Mouse (Mus musculus) forebrain, embryonic 11.5 days (tissue): ENCODE measurements around the gene Dnal4. TPM values are rescaled to one million over a fixed set of nuclear protein-coding genes. Genes with fewer than 3 reads are reported as not detected.

Source experiments
- ATAC-seq: fragments of 200-750 bp; cut with Nextera tagmentation; replicated peaks from 2 replicates; pipeline ENCODE4 v1.8.0; 2017; ENCODE audit warnings: moderate TSS enrichment; ENCODE audit not compliant: low FRiP score
- DNase-seq: peaks from one replicate; pipeline ENCODE4 v3.0.0-alpha.2; 2017; ENCODE audit warnings: low spot score
- H3K27ac ChIP-seq: fragments of 300-500 bp; sonication (generic); 2 replicates; pipeline ENCODE4 v1.5.1; 2014; ENCODE audit warnings: low read depth, low read length
- H3K27me3 ChIP-seq: fragments of 300-500 bp; sonication (generic); 2 replicates; pipeline ENCODE4 v1.6.1; 2014; ENCODE audit warnings: mild to moderate bottlenecking, low read length, mixed read lengths; ENCODE audit not compliant: control insufficient read depth, insufficient read depth
- H3K36me3 ChIP-seq: fragments of 300-500 bp; sonication (generic); 2 replicates; pipeline ENCODE4 v1.6.1; 2014; ENCODE audit warnings: mild to moderate bottlenecking, low read length, moderate library complexity, mixed read lengths; ENCODE audit not compliant: control insufficient read depth, insufficient read depth
- H3K4me1 ChIP-seq: fragments of 300-500 bp; sonication (generic); replicated peaks from 2 replicates; pipeline ENCODE4 v1.6.1; 2014; ENCODE audit warnings: low read length, mixed read lengths; ENCODE audit not compliant: control insufficient read depth, insufficient read depth
- H3K4me2 ChIP-seq: fragments of 300-500 bp; sonication (generic); 2 replicates; pipeline ENCODE4 v1.6.1; 2014; ENCODE audit warnings: low read depth, mild to moderate bottlenecking, low read length, moderate library complexity, mixed read lengths; ENCODE audit not compliant: severe bottlenecking
- H3K4me3 ChIP-seq: fragments of 300-500 bp; sonication (generic); 2 replicates; pipeline ENCODE4 v1.5.1; 2014; ENCODE audit warnings: low read depth, low read length
- H3K9ac ChIP-seq: fragments of 300-500 bp; sonication (generic); 2 replicates; pipeline ENCODE4 v1.6.1; 2014; ENCODE audit warnings: low read length
- H3K9me3 ChIP-seq: fragments of 300-500 bp; sonication (generic); 2 replicates; pipeline ENCODE4 v1.6.1; 2016; ENCODE audit warnings: low read length, mixed read lengths; ENCODE audit not compliant: control insufficient read depth
- WGBS: fragments of 180-500 bp; shearing (Covaris S2); extraction: QIAGEN DNeasy Blood & Tissue Kit; methylation state at CpG from one replicate; pipeline ENCODE4 v1.1.7; 2014; 5-methylcytosine and 5-hydroxymethylcytosine counted together
- polyA plus RNA-seq: library from polyadenylated mRNA; unstranded; fragments of >200 nt; fragmentation: Nextera tagmentation; extraction: Ambion mirVana; gene quantifications from 2 replicates; pipeline ENCODE4 v1.2.1, GENCODE M21; 2014

Gene Dnal4
- polyA plus RNA-seq, 1 experiment from 2014 or later, result 63.9 TPM

DNA sequence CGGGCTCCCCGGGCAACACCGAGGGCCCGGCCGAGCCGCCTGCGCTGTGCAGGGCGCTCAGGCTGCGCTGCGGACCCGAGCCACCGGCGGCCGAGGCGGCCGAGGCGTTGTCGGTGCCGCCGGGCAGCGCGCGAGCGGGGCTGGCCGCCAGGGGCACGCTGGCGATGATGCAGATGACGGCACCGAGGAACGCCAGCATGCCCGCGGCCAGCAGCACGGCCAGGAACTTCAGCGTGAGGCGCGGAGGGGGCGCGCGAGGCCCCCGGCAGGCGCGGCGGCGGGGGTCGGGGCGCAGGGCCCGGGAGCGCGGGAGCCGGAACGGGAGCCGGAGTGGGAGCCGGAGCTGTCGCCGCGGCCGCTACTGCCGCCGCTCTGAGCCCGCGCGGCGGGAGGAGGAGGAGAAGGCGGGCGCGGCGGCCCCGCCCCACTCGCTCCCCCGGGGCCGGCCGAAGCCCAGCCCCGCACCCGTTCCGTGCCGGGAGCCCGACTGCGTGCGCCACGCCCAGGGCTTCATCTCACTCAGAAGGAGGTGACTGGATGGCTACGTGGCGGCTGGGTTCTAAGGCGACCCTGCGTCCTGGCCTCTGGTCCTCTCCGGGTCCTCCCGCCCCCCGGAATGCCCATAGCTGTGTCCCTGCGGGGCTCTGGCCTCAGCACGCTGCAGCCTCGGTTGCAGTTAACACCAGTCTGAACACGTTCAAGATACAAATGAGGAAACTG is 26.9 kb upstream of the Dnal4 start, which contains the start of gene Nptxr:
Nptxr (minus strand) TSS at position 415 of the 720 bp plus-strand sequence.
- under 1% methylated on average over 68 of the region's 91 CpGs for WGBS
- no peaks in the 10 kb centered on the region for H3K36me3 ChIP-seq
- H3K27ac ChIP-seq, result 0 out of 2 replicates have a peak within 1 kb of the TSS, but pooled peaks have one; percentile 12
- H3K4me2 ChIP-seq, result peak within 1 kb of the TSS; percentile 83
- H3K27me3 ChIP-seq, result peaks cover 50% of the 10 kb centered on the region
- peak within 1 kb of the TSS; percentile 53 for H3K4me3 ChIP-seq
- H3K4me1 ChIP-seq, result peaks cover 6% of the 10 kb centered on the region; the same call in 1 of the 2 replicates
- peak; percentile 80 for DNase-seq
- ATAC-seq, result peak; percentile 72
- no peaks in the 10 kb centered on the region for H3K9me3 ChIP-seq
- H3K9ac ChIP-seq, result peak within 1 kb of the TSS; percentile 59

DNA sequence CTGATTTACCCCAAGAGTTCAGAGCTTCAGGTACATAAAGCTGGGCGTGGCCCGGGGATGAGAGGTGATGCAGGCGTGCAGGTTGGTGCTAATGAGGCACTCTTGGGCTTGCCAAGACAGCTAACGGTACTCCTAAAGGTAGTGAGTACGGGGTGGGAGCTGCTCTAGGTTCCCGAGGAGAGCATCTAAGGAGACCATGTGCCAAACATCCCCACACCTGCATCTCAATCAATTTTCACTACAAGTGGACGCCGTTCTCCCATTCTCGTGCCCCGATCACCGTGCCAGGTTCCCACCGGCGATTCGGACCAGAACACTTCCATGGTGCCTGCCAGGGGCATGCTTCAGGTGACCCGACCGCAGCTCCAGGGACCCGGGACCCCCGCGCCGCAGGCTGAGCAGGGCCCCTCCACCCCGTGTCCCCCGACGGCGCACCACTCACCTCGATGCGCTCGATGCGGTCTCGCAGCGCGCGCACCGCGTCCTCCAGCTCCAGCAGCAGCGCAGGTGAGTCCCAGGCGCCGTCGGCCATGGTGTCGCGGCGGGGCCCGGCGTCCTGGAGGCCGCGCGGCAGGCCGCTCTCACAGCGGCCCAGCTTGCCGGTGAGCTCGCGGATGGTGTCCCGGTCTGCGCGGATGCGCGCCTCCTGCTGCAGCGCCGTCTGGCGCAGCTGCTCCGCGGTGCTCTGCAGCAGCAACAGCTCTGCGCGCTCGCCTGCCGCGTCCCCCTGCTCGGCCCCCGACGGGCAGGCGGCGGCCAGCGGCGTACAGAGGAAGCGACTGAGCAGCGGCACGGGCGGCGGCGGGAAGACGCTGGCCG is 26.1 kb upstream of the Dnal4 start:
- Histone ChIP-seq H3K4me2 (peak overlapping the region; percentile 83), H3K27ac (0 out of 2 replicates have a peak overlapping the region, but pooled peaks have one; percentile 12), H3K4me1 (peaks cover 6% of the 10 kb centered on the region; the same call in 1 of the 2 replicates), H3K9ac (peak overlapping the region; percentile 59), H3K27me3 (peaks cover 50% of the 10 kb centered on the region), H3K9me3 (no peaks in the 10 kb centered on the region), H3K36me3 (no peaks in the 10 kb centered on the region), H3K4me3 (peak overlapping the region; percentile 53)
- WGBS, result 7% methylated on average over 73 of the region's 81 CpGs
- DNase-seq, result no peak
- ATAC-seq, result peak; percentile 64

DNA sequence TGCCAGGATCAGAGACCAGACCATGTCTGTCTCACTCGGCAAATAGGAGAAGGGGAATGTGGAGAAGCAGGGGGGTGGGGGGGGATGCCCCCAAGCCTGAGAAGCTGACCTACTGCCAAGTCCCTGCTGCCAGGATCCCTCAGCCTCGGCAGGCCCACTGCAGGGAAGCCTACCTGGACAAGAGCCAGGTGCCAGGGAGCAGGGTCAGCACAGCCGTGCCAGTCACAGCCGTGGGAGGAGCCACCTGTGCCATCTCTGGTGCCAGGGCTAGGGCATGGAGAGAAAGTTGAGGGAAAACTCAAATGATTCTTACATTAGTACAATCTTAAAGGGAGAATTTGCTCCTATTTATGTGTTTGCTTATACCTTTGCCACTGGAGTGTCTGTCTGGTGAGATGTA is 24.7 kb upstream of the Dnal4 start:
- Histone ChIP-seq H3K4me1 (peaks cover 6% of the 10 kb centered on the region; the same call in 1 of the 2 replicates), H3K27me3 (peaks cover 50% of the 10 kb centered on the region), H3K27ac (no peak overlapping the region), H3K36me3 (no peaks in the 10 kb centered on the region), H3K9ac (no peak overlapping the region), H3K4me2 (no peak overlapping the region), H3K4me3 (no peak overlapping the region), H3K9me3 (no peaks in the 10 kb centered on the region)
- no peak for ATAC-seq
- DNase-seq, result no peak
- WGBS, result 73% methylated on average over 4 of the region's 4 CpGs

DNA sequence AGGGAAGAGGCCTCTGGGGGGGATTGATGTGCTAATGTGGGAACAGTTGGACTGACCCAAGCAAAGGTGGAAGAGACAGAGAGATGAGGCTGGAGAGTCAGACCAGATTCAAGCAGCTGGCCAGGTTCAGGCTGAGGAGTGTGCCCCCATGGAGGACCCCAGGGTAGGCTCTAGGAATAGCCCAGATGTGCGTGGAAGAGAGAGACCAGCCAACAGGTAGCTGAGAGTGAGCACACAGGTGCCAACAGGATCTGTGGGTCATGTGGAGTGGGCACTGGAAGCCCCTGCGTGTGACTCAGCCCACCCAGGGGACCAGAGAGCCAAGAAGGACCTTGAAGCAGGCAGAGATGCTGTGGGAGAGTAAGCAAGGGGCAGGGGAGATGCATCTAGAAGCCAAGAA is 24.0 kb upstream of the Dnal4 start:
- DNase-seq, result no peak
- Histone ChIP-seq H3K9me3 (no peaks in the 10 kb centered on the region), H3K4me2 (no peak overlapping the region), H3K4me1 (peaks cover 6% of the 10 kb centered on the region; the same call in 1 of the 2 replicates), H3K27ac (no peak overlapping the region), H3K4me3 (no peak overlapping the region), H3K9ac (no peak overlapping the region), H3K36me3 (no peaks in the 10 kb centered on the region), H3K27me3 (peaks cover 44% of the 10 kb centered on the region)
- 60% methylated on average over 2 of the region's 2 CpGs for WGBS
- no peak for ATAC-seq

DNA sequence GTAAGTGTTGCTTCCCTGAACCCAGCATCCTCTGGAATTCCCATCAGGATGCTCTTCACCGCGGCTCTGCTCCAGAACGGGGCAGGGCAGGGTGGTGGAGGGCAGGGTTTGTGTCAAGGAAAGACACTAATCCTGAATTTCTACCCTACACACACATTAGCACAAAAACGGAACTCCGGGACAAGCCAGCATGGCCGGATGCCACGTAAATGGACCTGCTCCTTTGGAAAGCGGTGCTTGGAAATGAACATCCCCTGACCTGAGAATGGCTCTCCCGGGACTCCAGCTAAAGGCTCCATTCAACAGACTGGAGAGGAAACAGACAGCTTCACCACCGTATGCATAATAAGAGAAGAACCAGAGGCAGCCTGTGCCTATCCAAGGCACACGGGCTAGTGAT is 23.1 kb upstream of the Dnal4 start:
- H3K27ac ChIP-seq, result no peak overlapping the region
- H3K4me1 ChIP-seq, result peaks cover 6% of the 10 kb centered on the region; the same call in 1 of the 2 replicates
- H3K9ac ChIP-seq, result no peak overlapping the region
- no peak overlapping the region for H3K4me2 ChIP-seq
- no peak for DNase-seq
- H3K9me3 ChIP-seq, result no peaks in the 10 kb centered on the region
- peaks cover 35% of the 10 kb centered on the region for H3K27me3 ChIP-seq
- no peak for ATAC-seq
- 61% methylated on average over 11 of the region's 11 CpGs for WGBS
- H3K36me3 ChIP-seq, result no peaks in the 10 kb centered on the region
- H3K4me3 ChIP-seq, result no peak overlapping the region

DNA sequence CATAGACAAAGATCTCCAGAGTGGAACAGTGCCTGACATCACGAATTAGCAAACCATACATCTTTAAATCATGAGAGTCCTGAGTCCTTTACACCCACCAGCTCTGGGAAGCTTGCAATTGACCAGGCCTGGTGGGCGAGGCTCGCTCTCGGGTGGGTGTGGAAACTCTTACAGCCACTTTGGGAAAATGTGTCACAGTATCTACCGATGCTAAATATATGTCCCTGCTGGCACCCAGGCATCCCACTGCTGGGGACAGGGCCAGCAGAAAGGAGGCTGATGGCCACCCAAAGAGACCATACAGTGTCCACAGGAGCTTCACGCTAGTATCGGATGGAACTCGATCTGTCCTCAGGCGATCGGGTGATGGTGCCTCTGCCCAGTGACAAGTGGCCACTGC is 20.9 kb upstream of the Dnal4 start:
- no peak overlapping the region for H3K4me3 ChIP-seq
- no peaks in the 10 kb centered on the region for H3K9me3 ChIP-seq
- WGBS, result 87% methylated on average over 10 of the region's 10 CpGs
- H3K9ac ChIP-seq, result no peak overlapping the region
- DNase-seq (no peak), ATAC-seq (no peak)
- peaks cover 16% of the 10 kb centered on the region for H3K27me3 ChIP-seq
- no peak overlapping the region for H3K27ac ChIP-seq
- H3K36me3 ChIP-seq, result no peaks in the 10 kb centered on the region
- H3K4me1 ChIP-seq, result peaks cover 2% of the 10 kb centered on the region; the same call in 1 of the 2 replicates
- H3K4me2 ChIP-seq, result no peak overlapping the region

DNA sequence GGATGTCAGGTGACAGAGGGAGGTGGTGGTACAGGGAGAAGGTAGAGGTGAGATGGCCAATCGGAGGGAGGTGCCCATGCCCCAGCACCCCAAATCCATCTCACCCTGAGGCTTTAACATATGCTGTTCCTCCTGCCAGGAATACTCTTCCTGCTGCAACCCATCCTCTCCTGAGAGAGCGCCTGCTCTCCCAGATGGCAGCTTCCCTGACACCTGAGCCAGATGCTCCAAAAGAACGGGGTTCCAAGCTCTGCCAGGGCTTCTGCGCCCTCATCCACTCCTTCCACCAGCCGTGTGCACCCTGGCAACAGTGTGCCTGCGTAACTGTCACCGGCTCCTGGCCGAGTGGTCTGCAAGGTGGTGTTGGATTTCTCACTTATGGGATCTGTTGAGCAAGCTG is 20.0 kb upstream of the Dnal4 start:
- WGBS, result 89% methylated on average over 8 of the region's 8 CpGs
- no peak for ATAC-seq
- Histone ChIP-seq H3K9me3 (no peaks in the 10 kb centered on the region), H3K4me3 (no peak overlapping the region), H3K27me3 (peaks cover 8% of the 10 kb centered on the region), H3K27ac (no peak overlapping the region), H3K4me2 (no peak overlapping the region), H3K36me3 (no peaks in the 10 kb centered on the region), H3K9ac (no peak overlapping the region), H3K4me1 (0 out of 2 replicates have a peak, but pooled peaks cover 2% of the 10 kb centered on the region)
- no peak for DNase-seq

DNA sequence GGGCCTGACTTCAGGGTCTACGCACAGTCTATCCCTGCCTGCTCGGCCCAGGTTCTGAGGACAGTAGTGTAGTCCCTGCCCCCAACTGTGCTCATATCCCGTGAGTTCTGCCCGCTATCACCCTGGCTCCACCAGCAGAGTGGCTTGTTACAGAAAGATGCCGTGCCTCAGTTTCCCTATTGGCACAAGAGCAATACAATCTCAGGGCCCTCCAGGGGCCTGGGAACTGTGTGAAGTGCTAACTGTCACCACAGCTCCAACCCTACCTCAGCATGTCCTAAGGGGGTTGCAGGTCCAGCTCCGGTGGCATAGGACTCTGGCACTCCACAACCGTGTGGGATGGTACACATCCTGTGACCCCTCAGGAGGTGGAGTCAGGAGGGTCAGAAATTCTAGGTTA is 19.4 kb upstream of the Dnal4 start:
- Histone ChIP-seq H3K4me1 (0 out of 2 replicates have a peak, but pooled peaks cover 2% of the 10 kb centered on the region), H3K4me3 (no peak overlapping the region), H3K36me3 (no peaks in the 10 kb centered on the region), H3K27ac (no peak overlapping the region), H3K9me3 (no peaks in the 10 kb centered on the region), H3K9ac (no peak overlapping the region), H3K4me2 (no peak overlapping the region), H3K27me3 (peaks cover 3% of the 10 kb centered on the region; the same call in 1 of the 2 replicates)
- DNase-seq, result no peak
- no peak for ATAC-seq
- 83% methylated on average over 7 of the region's 7 CpGs for WGBS
